Mouse (Mus musculus) liver, embryonic 14.5 days (tissue): ENCODE results near the gene Sgk1.

Source experiments
- CTCF ChIP-seq: IDR thresholded peaks from 2 replicates; pipeline ENCODE4 v1.5.1; 2016; ENCODE audit warnings: antibody characterized with exemption, low read depth, control low read depth
- EP300 ChIP-seq: IDR thresholded peaks from 2 replicates; pipeline ENCODE4 v1.6.1; 2016; ENCODE audit warnings: antibody characterized with exemption, low read depth

- TF ChIP-seq CTCF (no peak), EP300 (no peak)
Measured at GRCm38 (mm10) chr10:21974801-21975200, 92.8 kb downstream of the Sgk1 start.
